11 mouse cellular contexts compared by ENCODE assay signal in the genomic region with DNA sequence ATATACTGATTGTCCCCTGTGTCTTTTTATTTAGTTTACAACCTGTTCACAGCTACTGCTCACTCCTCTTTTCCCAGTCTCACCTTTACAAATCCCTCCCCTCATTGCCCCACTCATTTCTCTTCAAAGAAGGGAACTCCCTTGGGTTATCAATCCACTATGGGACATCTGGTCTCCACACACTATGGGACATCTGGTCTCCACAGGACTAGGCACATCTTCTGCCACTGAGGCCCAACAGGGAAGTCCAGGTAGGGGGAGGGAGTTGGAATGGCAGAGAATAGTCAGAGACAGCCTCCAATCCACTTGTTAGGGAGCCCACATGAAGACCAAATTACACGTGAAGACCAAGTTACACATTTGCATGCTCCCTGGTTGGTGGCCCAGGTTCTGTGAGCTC. TPM values are rescaled to one million over a fixed set of nuclear protein-coding genes. Genes with fewer than 3 reads are reported as not detected.
DNase-seq lines count a peak whose midpoint lies in the region; ATAC-seq and TF ChIP-seq lines count a peak whose summit lies in the region.
"Had no signal": no experiment of that assay in that cellular context is flagged by ENCODE, and none has a peak within 500 bp of the region (broad histone marks: within the 10 kb centered on the region; RNA-seq: fewer than 3 reads in every experiment).

No protein-coding gene starts in this region.

- H3K4me1 ChIP-seq in ES-Bruce4 (ENCODE audit: control insufficient read depth, insufficient read depth, low read length): no peaks in the 10 kb centered on the region
- no peaks in the 10 kb centered on the region for H3K4me1 ChIP-seq in hindbrain, embryonic 11.5 days (replicated peaks; ENCODE audit: control insufficient read depth, insufficient read depth, low read length)

- no peak for TF ChIP-seq EP300 in ES-Bruce4 (IDR thresholded peaks at IDR 0.05; ENCODE audit: insufficient read depth, low read depth, low read length)

- TF ChIP-seq CTCF in ES-Bruce4 (IDR thresholded peaks at IDR 0.05; ENCODE audit: low read depth, low read length): no peak

- H3K27ac ChIP-seq in ES-Bruce4 (ENCODE audit: insufficient read depth, low read length): no peak overlapping the region
- H3K27ac ChIP-seq in hindbrain, embryonic 11.5 days (ENCODE audit: low read depth, low read length): no peak overlapping the region

- no peak for TF ChIP-seq POLR2A in ES-Bruce4 (IDR thresholded peaks at IDR 0.05; ENCODE audit: insufficient read depth, low read length)

- peaks cover 5% of the 10 kb centered on the region; the same call in 1 of the 2 replicates for H3K27me3 ChIP-seq in ES-Bruce4 (ENCODE audit: control insufficient read depth, insufficient read depth, low read length, poor library complexity, severe bottlenecking)
- H3K27me3 ChIP-seq in hindbrain, embryonic 11.5 days (ENCODE audit: control insufficient read depth, insufficient read depth, low read length): no peaks in the 10 kb centered on the region

- peak overlapping the region; percentile 68; the same call in 1 of the 2 replicates for H3K4me2 ChIP-seq in hindbrain, embryonic 11.5 days (replicated peaks; ENCODE audit: low read depth, low read length)

- no peak overlapping the region for H3K4me3 ChIP-seq in ES-Bruce4 (ENCODE audit: low read depth, low read length)
- H3K4me3 ChIP-seq in hindbrain, embryonic 11.5 days (ENCODE audit: low read depth, low read length): peak overlapping the region; percentile 38; the same call in 1 of the 2 replicates

- DNase-seq in embryo, embryonic 9.5 days (ENCODE audit: extremely low spot score): peak; percentile 1
- DNase-seq in embryo, embryonic 11 days: no peak
- peak; percentile 1 for DNase-seq in hindbrain, embryonic 11.5 days (ENCODE audit: low spot score)
- no peak for DNase-seq in left cerebral cortex, adult 9 months (ENCODE audit: low spot score in 2 of 2)
- DNase-seq in yolk sac, embryonic 10.5 days (ENCODE audit: low spot score): no peak
- DNase-seq: spleen, adult 18-20 months had no signal

- no peak for ATAC-seq in hindbrain, embryonic 11.5 days (ENCODE audit: low FRiP score)
- ATAC-seq in megakaryocyte progenitor cell, adult 5-6 weeks (replicated peaks; ENCODE audit: poor library complexity): peak; percentile 13
- ATAC-seq in cerebellum, adult (ENCODE audit: insufficient number of reproducible peaks, low FRiP score, low TSS enrichment): no peak; the same call in 1 of the 2 replicates

- 71% methylated on average over 1 of the region's 1 CpGs for WGBS in hindbrain, embryonic 11.5 days

- peak overlapping the region; percentile 53; the same call in 1 of the 2 replicates for H3K9ac ChIP-seq in ES-Bruce4 (ENCODE audit: low read depth, poor library complexity, severe bottlenecking)
- no peak overlapping the region for H3K9ac ChIP-seq in hindbrain, embryonic 11.5 days (ENCODE audit: low read depth, low read length)

- H3K9me3 ChIP-seq in ES-Bruce4 (replicated peaks; ENCODE audit: control insufficient read depth, insufficient read depth, low read length, poor library complexity, severe bottlenecking): no peaks in the 10 kb centered on the region
- H3K9me3 ChIP-seq in hindbrain, embryonic 11.5 days (ENCODE audit: control insufficient read depth, low read length): no peaks in the 10 kb centered on the region

- no peaks in the 10 kb centered on the region for H3K36me3 ChIP-seq in ES-Bruce4 (ENCODE audit: control insufficient read depth, insufficient read depth, low read length, poor library complexity, severe bottlenecking)
- no peaks in the 10 kb centered on the region for H3K36me3 ChIP-seq in hindbrain, embryonic 11.5 days (ENCODE audit: control insufficient read depth, insufficient read depth, low read length)

RNA-seq across cellular contexts. Expression of gene Ybx3, which starts 45.8 kb away (rescaled TPM):
- polyA plus RNA-seq in ES-Bruce4 (2011; ENCODE audit: insufficient read depth, insufficient read length, low read depth, missing spikeins): 357 and 371 TPM in 2 replicates
- polyA plus RNA-seq in hindbrain, embryonic 11.5 days (2014; fragmentation: Nextera tagmentation; extraction: Ambion mirVana): 34.4 and 38.8 TPM in 2 replicates
- 568 and 581 TPM in 2 replicates for total RNA-seq in megakaryocyte progenitor cell, adult 5-6 weeks (2015)
- total RNA-seq in megakaryocyte progenitor cell, adult 5-6 weeks (2017): 577 and 593 TPM in 2 replicates

RNA-seq across cellular contexts. Expression of gene 5430401F13Rik, which starts 52.1 kb away (rescaled TPM):
- polyA plus RNA-seq in ES-Bruce4 (2011; ENCODE audit: insufficient read depth, insufficient read length, low read depth, missing spikeins): not detected in 2 replicates
- polyA plus RNA-seq in hindbrain, embryonic 11.5 days (2014; fragmentation: Nextera tagmentation; extraction: Ambion mirVana): not detected in 2 replicates
- not detected in 2 replicates for total RNA-seq in megakaryocyte progenitor cell, adult 5-6 weeks (2015)
- not detected in 2 replicates for total RNA-seq in megakaryocyte progenitor cell, adult 5-6 weeks (2017)
- total RNA-seq: layer of hippocampus, postnatal 10 days; monocyte, adult 5-6 weeks had no signal

RNA-seq across cellular contexts. Expression of gene Gm6619, which starts 52.1 kb away (rescaled TPM):
- polyA plus RNA-seq in ES-Bruce4 (2011; ENCODE audit: insufficient read depth, insufficient read length, low read depth, missing spikeins): not detected in 2 replicates
- not detected in 2 replicates for polyA plus RNA-seq in hindbrain, embryonic 11.5 days (2014; fragmentation: Nextera tagmentation; extraction: Ambion mirVana)
- not detected in 2 replicates for total RNA-seq in megakaryocyte progenitor cell, adult 5-6 weeks (2015)
- not detected in 2 replicates for total RNA-seq in megakaryocyte progenitor cell, adult 5-6 weeks (2017)
- total RNA-seq: layer of hippocampus, postnatal 10 days; monocyte, adult 5-6 weeks had no signal

Comparison
In these comparisons a context has a peak if more than half of its experiments do, and no peak if none do; other contexts are left out.
1. DNase-seq: peak in embryo, embryonic 9.5 days (single experiment) and hindbrain, embryonic 11.5 days (single experiment); none in embryo, embryonic 11 days (single experiment), left cerebral cortex, adult 9 months (0 of 2) and yolk sac, embryonic 10.5 days (single experiment).